Mouse (Mus musculus): ENCODE results near the gene Tgfbr2. TPM values are rescaled to one million over a fixed set of nuclear protein-coding genes. Genes with fewer than 3 reads are reported as not detected.

The Tgfbr2 gene
- polyA plus RNA-seq, 1 experiment from 2014 or later = 12.4 TPM

DNA sequence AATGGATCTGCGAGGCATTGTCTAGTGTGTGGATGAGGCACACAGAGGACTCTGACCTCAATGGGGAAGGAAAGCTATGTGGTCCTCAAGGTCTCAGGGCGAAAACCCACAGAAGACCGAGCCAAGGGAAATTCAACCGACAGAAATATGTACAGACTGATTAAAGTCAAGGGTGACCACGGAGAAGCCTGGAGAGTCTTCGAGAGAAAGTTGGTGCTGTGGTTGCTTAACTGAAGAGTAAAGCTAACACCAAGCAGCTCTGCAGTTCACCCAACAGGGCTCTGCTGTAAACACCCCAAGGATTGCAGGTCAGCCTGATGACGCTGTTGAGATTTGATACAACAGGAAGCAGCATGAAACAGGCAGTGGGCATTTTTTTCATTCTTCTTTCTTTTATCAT is 14.3 kb downstream of the Tgfbr2 start:
- Histone ChIP-seq H3K4me2 (no peak overlapping the region), H3K27ac (ENCODE audit: low read depth, low read length) (no peak overlapping the region), H3K4me1 (ENCODE audit: control insufficient read depth, insufficient read depth, low read length) (no peaks in the 10 kb centered on the region), H3K36me3 (ENCODE audit: control insufficient read depth, insufficient read depth, low read length) (no peaks in the 10 kb centered on the region), H3K27me3 (ENCODE audit: control insufficient read depth, insufficient read depth, low read length) (no peaks in the 10 kb centered on the region), H3K9ac (ENCODE audit: low read depth, low read length) (no peak overlapping the region), H3K4me3 (ENCODE audit: low read depth, low read length) (no peak overlapping the region), H3K9me3 (replicated peaks; ENCODE audit: control insufficient read depth, low read length) (no peaks in the 10 kb centered on the region)
- ATAC-seq (replicated peaks; ENCODE audit: insufficient number of reproducible peaks, low FRiP score, low TSS enrichment) = no peak
- 78% methylated on average over 7 of the region's 7 CpGs for WGBS (ENCODE audit: insufficient replicate concordance)

DNA sequence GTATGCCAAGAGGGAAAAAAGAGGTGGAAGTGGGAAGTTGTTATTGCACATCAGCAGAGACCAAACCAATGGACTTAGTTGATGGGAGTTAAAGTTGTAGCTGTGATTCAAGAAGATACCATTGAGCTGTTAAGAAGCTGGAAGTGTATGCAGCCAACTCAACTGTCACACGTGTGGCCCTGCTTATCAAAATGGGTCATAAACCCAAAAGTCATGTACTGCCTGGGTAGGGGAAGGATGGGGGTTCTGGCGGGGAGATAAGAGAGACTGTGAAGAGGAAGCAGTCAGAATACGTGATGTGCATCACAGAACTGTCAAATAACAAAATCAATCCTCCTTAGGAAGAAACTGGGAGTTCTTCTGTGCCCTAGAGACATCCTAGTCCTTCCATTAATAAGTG is 15.1 kb downstream of the Tgfbr2 start:
- no peaks in the 10 kb centered on the region for H3K4me1 ChIP-seq (ENCODE audit: control insufficient read depth, insufficient read depth, low read length)
- ATAC-seq (replicated peaks; ENCODE audit: insufficient number of reproducible peaks, low FRiP score, low TSS enrichment) = no peak
- 66% methylated on average over 3 of the region's 3 CpGs for WGBS (ENCODE audit: insufficient replicate concordance)
- no peaks in the 10 kb centered on the region for H3K9me3 ChIP-seq (replicated peaks; ENCODE audit: control insufficient read depth, low read length)
- no peaks in the 10 kb centered on the region for H3K27me3 ChIP-seq (ENCODE audit: control insufficient read depth, insufficient read depth, low read length)
- H3K4me2 ChIP-seq = no peak overlapping the region
- H3K4me3 ChIP-seq (ENCODE audit: low read depth, low read length) = no peak overlapping the region
- H3K27ac ChIP-seq (ENCODE audit: low read depth, low read length) = no peak overlapping the region
- no peaks in the 10 kb centered on the region for H3K36me3 ChIP-seq (ENCODE audit: control insufficient read depth, insufficient read depth, low read length)
- no peak overlapping the region for H3K9ac ChIP-seq (ENCODE audit: low read depth, low read length)

DNA sequence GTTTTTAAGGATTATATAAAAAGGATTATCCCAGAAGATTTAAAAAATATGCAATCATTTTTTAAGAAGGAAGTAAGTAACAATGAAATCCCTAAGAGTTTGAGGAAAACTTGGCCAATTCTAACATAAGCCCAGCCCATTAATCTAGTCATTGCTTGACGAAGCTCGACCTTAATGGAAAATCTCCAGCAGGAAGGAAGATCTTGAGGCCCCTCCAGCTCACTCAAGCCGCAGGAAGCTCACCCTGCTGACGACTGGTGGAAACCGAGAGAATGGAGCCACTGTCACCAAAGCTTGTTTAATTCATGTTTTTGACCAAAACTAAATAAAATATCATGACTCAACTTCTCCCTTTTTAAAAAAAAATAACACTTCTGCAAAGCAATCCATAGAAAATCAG is 18.7 kb downstream of the Tgfbr2 start:
- H3K4me2 ChIP-seq = no peak overlapping the region
- 67% methylated on average over 5 of the region's 5 CpGs for WGBS (ENCODE audit: insufficient replicate concordance)
- H3K9me3 ChIP-seq (replicated peaks; ENCODE audit: control insufficient read depth, low read length) = no peaks in the 10 kb centered on the region
- H3K9ac ChIP-seq (ENCODE audit: low read depth, low read length) = no peak overlapping the region
- no peak for ATAC-seq (replicated peaks; ENCODE audit: insufficient number of reproducible peaks, low FRiP score, low TSS enrichment)
- no peak overlapping the region for H3K4me3 ChIP-seq (ENCODE audit: low read depth, low read length)
- H3K27ac ChIP-seq (ENCODE audit: low read depth, low read length) = no peak overlapping the region
- no peaks in the 10 kb centered on the region for H3K27me3 ChIP-seq (ENCODE audit: control insufficient read depth, insufficient read depth, low read length)
- no peaks in the 10 kb centered on the region for H3K36me3 ChIP-seq (ENCODE audit: control insufficient read depth, insufficient read depth, low read length)
- H3K4me1 ChIP-seq (ENCODE audit: control insufficient read depth, insufficient read depth, low read length) = peaks cover 3% of the 10 kb centered on the region; the same call in 1 of the 2 replicates

DNA sequence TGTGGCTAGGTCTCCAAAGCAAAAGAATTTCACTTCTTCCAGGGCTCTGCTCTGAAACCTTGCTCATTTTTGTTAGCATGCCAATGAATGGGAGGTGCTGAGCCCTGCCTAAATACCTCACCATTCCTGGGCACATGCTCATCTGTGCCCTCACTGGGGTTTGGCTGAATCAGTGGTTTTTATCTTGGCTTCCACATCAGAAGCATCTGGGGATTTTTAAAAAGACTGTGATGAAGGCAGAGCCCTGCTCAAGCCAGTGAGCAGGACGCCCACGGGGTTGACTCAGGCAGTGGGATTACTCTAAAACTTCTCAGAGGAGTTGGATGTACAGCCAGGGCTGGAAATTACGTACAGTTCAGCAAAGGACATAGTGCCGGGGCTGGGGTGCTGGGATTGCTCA is 22.3 kb downstream of the Tgfbr2 start:
- Histone ChIP-seq H3K36me3 (ENCODE audit: control insufficient read depth, insufficient read depth, low read length) (no peaks in the 10 kb centered on the region), H3K4me1 (ENCODE audit: control insufficient read depth, insufficient read depth, low read length) (peaks cover 17% of the 10 kb centered on the region), H3K9me3 (replicated peaks; ENCODE audit: control insufficient read depth, low read length) (no peaks in the 10 kb centered on the region), H3K27ac (ENCODE audit: low read depth, low read length) (no peak overlapping the region), H3K4me2 (no peak overlapping the region), H3K27me3 (ENCODE audit: control insufficient read depth, insufficient read depth, low read length) (no peaks in the 10 kb centered on the region), H3K9ac (ENCODE audit: low read depth, low read length) (no peak overlapping the region), H3K4me3 (ENCODE audit: low read depth, low read length) (no peak overlapping the region)
- ATAC-seq (replicated peaks; ENCODE audit: insufficient number of reproducible peaks, low FRiP score, low TSS enrichment) = no peak
- 76% methylated on average over 4 of the region's 4 CpGs for WGBS (ENCODE audit: insufficient replicate concordance)

DNA sequence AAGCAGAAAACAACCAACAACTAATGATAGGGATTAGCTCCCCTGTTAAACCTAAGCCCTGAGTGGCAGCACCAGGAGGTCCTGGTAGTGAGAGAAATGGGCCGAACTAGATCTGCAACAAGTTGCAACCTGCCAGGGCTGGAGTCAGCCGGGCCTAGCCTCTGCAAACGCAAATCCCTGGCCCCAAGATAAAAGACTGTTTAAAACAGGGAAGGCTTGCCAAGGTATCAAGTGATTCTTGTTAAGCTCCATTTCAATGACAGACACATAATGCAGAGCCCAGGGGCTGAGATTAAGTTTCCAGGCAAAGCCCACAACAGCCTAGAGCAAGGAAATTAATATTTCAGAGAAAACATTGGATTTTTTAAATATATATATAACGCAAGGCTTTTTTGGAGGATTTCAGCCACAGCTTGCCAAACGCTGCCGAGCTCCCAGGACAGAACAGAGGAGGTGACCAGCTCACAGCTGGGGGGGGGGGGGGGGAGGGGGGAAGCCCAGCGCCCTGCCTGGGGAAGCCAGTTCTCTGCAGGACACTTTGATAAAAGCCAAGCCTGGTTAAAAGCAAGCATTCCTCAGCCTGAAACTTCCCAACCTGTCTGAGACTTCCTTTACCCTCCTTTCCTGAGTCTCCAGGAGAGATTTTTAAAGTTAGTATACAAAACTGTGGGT is 24.3 kb downstream of the Tgfbr2 start:
- peaks cover 27% of the 10 kb centered on the region for H3K4me1 ChIP-seq (ENCODE audit: control insufficient read depth, insufficient read depth, low read length)
- WGBS (ENCODE audit: insufficient replicate concordance) = 15% methylated on average over 7 of the region's 7 CpGs
- peak overlapping the region; percentile 16; the same call in 1 of the 2 replicates for H3K9ac ChIP-seq (ENCODE audit: low read depth, low read length)
- H3K4me2 ChIP-seq = no peak overlapping the region
- H3K27ac ChIP-seq (ENCODE audit: low read depth, low read length) = peak overlapping the region; percentile 46
- H3K4me3 ChIP-seq (ENCODE audit: low read depth, low read length) = no peak overlapping the region
- no peaks in the 10 kb centered on the region for H3K27me3 ChIP-seq (ENCODE audit: control insufficient read depth, insufficient read depth, low read length)
- no peak for ATAC-seq (replicated peaks; ENCODE audit: insufficient number of reproducible peaks, low FRiP score, low TSS enrichment)
- H3K36me3 ChIP-seq (ENCODE audit: control insufficient read depth, insufficient read depth, low read length) = no peaks in the 10 kb centered on the region
- H3K9me3 ChIP-seq (replicated peaks; ENCODE audit: control insufficient read depth, low read length) = no peaks in the 10 kb centered on the region

DNA sequence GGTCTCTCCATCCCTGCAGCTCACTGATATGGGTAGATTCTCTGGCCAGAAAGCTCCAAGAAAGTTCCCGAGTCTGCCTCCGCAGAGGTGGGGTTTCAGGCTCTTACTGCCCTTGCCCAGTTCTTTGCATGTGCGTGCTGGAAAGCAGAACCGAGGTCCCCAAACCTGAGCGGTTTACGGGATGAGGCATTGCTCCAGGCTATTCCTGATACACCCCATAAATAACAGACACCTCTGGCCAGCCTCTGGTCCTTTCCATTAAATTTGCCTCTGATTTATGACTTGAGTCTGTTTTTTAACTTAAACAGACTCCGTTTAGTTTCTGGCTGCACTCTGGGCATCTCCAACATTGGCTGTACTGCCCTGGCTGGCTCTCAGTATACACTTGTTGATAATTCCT is 26.4 kb downstream of the Tgfbr2 start:
- H3K27ac ChIP-seq (ENCODE audit: low read depth, low read length) = no peak overlapping the region
- H3K36me3 ChIP-seq (ENCODE audit: control insufficient read depth, insufficient read depth, low read length) = no peaks in the 10 kb centered on the region
- no peak overlapping the region for H3K4me2 ChIP-seq
- H3K4me1 ChIP-seq (ENCODE audit: control insufficient read depth, insufficient read depth, low read length) = peaks cover 37% of the 10 kb centered on the region
- ATAC-seq (replicated peaks; ENCODE audit: insufficient number of reproducible peaks, low FRiP score, low TSS enrichment) = no peak
- no peak overlapping the region for H3K9ac ChIP-seq (ENCODE audit: low read depth, low read length)
- H3K4me3 ChIP-seq (ENCODE audit: low read depth, low read length) = no peak overlapping the region
- 89% methylated on average over 7 of the region's 7 CpGs for WGBS (ENCODE audit: insufficient replicate concordance)
- no peaks in the 10 kb centered on the region for H3K27me3 ChIP-seq (ENCODE audit: control insufficient read depth, insufficient read depth, low read length)
- H3K9me3 ChIP-seq (replicated peaks; ENCODE audit: control insufficient read depth, low read length) = no peaks in the 10 kb centered on the region

DNA sequence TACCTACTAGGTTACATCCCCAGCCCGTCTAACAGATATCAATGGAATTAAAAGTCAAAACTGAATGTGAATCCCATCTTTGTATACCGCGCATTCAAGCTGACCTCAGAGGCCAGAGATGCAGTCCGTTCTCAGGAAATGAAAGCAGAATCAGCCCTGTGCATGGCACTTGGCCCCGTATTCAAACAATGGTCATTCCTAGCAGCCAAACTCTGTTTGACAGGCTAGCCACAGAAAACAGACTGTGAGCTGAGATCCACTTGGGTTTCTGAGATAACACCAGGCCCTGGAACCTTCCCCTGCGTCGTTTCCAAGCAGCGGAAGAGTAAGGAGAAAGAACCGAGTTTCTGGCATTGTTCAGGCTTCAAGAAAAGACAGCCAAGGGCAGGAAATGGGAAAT is 28.9 kb downstream of the Tgfbr2 start:
- Histone ChIP-seq H3K9me3 (replicated peaks; ENCODE audit: control insufficient read depth, low read length) (no peaks in the 10 kb centered on the region), H3K4me2 (peak overlapping the region; percentile 14; the same call in 1 of the 2 replicates), H3K27me3 (ENCODE audit: control insufficient read depth, insufficient read depth, low read length) (no peaks in the 10 kb centered on the region), H3K36me3 (ENCODE audit: control insufficient read depth, insufficient read depth, low read length) (no peaks in the 10 kb centered on the region), H3K4me1 (ENCODE audit: control insufficient read depth, insufficient read depth, low read length) (peaks cover 31% of the 10 kb centered on the region), H3K4me3 (ENCODE audit: low read depth, low read length) (no peak overlapping the region), H3K27ac (ENCODE audit: low read depth, low read length) (peak overlapping the region; percentile 82), H3K9ac (ENCODE audit: low read depth, low read length) (peak overlapping the region; percentile 16; the same call in 1 of the 2 replicates)
- ATAC-seq (replicated peaks; ENCODE audit: insufficient number of reproducible peaks, low FRiP score, low TSS enrichment) = no peak
- 33% methylated on average over 9 of the region's 9 CpGs for WGBS (ENCODE audit: insufficient replicate concordance)

DNA sequence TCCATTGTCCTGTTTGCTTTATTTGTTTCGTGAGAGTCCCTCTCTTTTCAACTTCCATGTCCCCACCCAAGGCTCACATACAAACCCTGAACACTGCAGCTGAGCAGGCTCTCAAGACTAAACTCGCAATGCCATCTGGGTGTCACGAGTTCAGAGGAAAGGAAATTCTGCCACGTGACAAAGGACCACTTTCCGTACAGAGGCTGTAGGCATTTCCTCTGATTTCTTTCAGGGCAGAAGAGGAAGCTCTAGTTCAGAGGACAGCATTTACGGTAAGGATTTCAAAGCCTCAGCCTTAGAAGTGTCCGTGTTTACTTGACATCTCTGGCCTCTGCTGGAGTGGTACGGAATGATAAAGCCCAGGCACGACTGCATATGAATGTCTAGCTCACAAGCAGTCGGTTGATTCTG is 29.9 kb downstream of the Tgfbr2 start:
- Histone ChIP-seq H3K4me3 (ENCODE audit: low read depth, low read length) (no peak overlapping the region), H3K36me3 (ENCODE audit: control insufficient read depth, insufficient read depth, low read length) (no peaks in the 10 kb centered on the region), H3K4me2 (peak overlapping the region; percentile 31; the same call in 1 of the 2 replicates), H3K9me3 (replicated peaks; ENCODE audit: control insufficient read depth, low read length) (no peaks in the 10 kb centered on the region), H3K27me3 (ENCODE audit: control insufficient read depth, insufficient read depth, low read length) (no peaks in the 10 kb centered on the region), H3K9ac (ENCODE audit: low read depth, low read length) (no peak overlapping the region), H3K27ac (ENCODE audit: low read depth, low read length) (peak overlapping the region; percentile 82), H3K4me1 (ENCODE audit: control insufficient read depth, insufficient read depth, low read length) (peaks cover 22% of the 10 kb centered on the region)
- 31% methylated on average over 10 of the region's 10 CpGs for WGBS (ENCODE audit: insufficient replicate concordance)
- ATAC-seq (replicated peaks; ENCODE audit: insufficient number of reproducible peaks, low FRiP score, low TSS enrichment) = peak; percentile 67; the same call in 1 of the 2 replicates

DNA sequence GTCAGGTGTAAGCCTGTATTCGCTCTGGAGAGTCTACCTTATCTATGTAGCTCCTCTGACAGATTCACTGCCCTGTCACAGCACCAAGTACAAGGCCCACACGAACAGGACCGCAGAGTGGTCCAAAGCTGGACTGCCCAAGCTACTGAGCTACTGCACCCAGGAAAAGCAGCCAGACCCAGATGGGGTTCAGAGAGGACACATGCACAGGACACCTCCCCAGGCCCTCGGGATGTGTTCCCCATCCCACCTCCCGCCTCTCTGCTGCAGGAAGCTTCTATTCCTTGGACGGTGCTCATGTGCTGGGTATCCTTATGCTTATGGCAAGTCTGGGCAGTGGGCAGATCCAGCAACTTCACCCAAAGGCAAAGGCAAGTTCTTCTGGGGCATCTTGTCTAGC is 34.7 kb downstream of the Tgfbr2 start:
- no peak overlapping the region for H3K4me3 ChIP-seq (ENCODE audit: low read depth, low read length)
- no peaks in the 10 kb centered on the region for H3K27me3 ChIP-seq (ENCODE audit: control insufficient read depth, insufficient read depth, low read length)
- H3K4me1 ChIP-seq (ENCODE audit: control insufficient read depth, insufficient read depth, low read length) = peaks cover 8% of the 10 kb centered on the region
- H3K9me3 ChIP-seq (replicated peaks; ENCODE audit: control insufficient read depth, low read length) = no peaks in the 10 kb centered on the region
- no peaks in the 10 kb centered on the region for H3K36me3 ChIP-seq (ENCODE audit: control insufficient read depth, insufficient read depth, low read length)
- H3K4me2 ChIP-seq = no peak overlapping the region
- WGBS (ENCODE audit: insufficient replicate concordance) = 85% methylated on average over 6 of the region's 6 CpGs
- no peak overlapping the region for H3K9ac ChIP-seq (ENCODE audit: low read depth, low read length)
- ATAC-seq (replicated peaks; ENCODE audit: insufficient number of reproducible peaks, low FRiP score, low TSS enrichment) = no peak
- no peak overlapping the region for H3K27ac ChIP-seq (ENCODE audit: low read depth, low read length)

Measured in heart, embryonic 11.5 days (tissue).